Comparison of ENCODE assay signal across 33 mouse cellular contexts in the genomic region with DNA sequence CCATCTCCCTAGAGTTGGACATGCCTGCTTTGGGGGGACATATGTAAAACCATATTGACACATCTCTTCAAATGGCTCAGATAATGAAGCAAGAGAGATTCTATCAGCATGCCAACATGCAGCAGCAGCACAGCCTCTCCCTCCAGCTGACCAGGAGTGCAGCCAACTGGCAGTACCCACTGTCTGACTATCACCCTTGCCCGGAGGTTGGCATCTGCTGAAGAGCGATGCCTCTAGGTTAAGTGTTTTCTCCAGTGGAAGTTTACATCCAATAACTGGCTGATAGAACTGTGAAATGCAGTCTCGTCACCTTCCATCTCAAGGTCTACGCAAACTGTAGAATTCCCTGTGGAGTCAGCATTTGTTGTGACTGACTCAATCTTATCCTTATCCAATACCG. TPM values are rescaled to one million over a fixed set of nuclear protein-coding genes. Genes with fewer than 3 reads are reported as not detected.
A peak's percentile ranks its signal among the peaks of the same experiment; 100 is the strongest.
DNase-seq lines count a peak whose midpoint lies in the region.
"Had no signal": no experiment of that assay in that cellular context is flagged by ENCODE, and none has a peak within 500 bp of the region (broad histone marks: within the 10 kb centered on the region; RNA-seq: fewer than 3 reads in every experiment).

No protein-coding gene starts in this region.

- intact Hi-C loops in left cerebral cortex, postnatal 4 days (cut with DNase I): no loop called here
- intact Hi-C loops in left cerebral cortex, postnatal 14 days (cut with DNase I): no loop called here

- peak; percentile 90 for DNase-seq in heart, adult 11 months
- DNase-seq in heart, postnatal 4 days: no peak
- DNase-seq in left cerebral cortex, postnatal 4 days: peak; percentile 27
- no peak for DNase-seq in left cerebral cortex, postnatal 14 days (ENCODE audit: low spot score in 2 of 2)
- DNase-seq in thymus, postnatal 4 days: peak; percentile 24
- no peak for DNase-seq in thymus, postnatal 14 days
- no peak for DNase-seq in frontal cortex, adult 2 months (ENCODE audit: extremely low spot score in 1 of 2, low spot score in 1 of 2)
- DNase-seq: adrenal gland, postnatal 25 days; cerebellum, adult 18-20 months; cerebellum, postnatal 25 days; forebrain, postnatal 0 days; gastrocnemius, postnatal 10 days; heart, postnatal 36 days; kidney, postnatal 25 days; lung, adult 18-20 months; lung, postnatal 4 days; midbrain, embryonic 14.5 days; right cerebral cortex, adult 18-20 months; right cerebral cortex, postnatal 4 days; thymus, postnatal 36 days had no signal

RNA-seq across cellular contexts. Expression of a gene that starts 1.2 kb away (rescaled TPM):
- 10 to 100 TPM; 12.9 to 19.4 TPM for total RNA-seq in heart, postnatal 4 days (2021)
- total RNA-seq in left cerebral cortex, postnatal 4 days (2021): 1 to 10 TPM; 2.7 to 3.5 TPM
- total RNA-seq in left cerebral cortex, postnatal 14 days (2021): 1 to 10 TPM; 2.2 TPM
- 1.6 TPM in 2 replicates for polyA plus RNA-seq in frontal cortex, adult 2 months (2012; rRNA removed)

RNA-seq across cellular contexts. Expression of a gene that starts 8.3 kb away (rescaled TPM):
- 10 to 100 TPM; 11.6 to 11.8 TPM for total RNA-seq in heart, postnatal 4 days (2021)
- total RNA-seq in left cerebral cortex, postnatal 4 days (2021): 1 to 10 TPM; 1.4 to 1.5 TPM
- total RNA-seq in left cerebral cortex, postnatal 14 days (2021): 1 to 10 TPM in 1 of 2 experiments, under 1 TPM in 1; 0.77 to 1.5 TPM
- polyA plus RNA-seq in frontal cortex, adult 2 months (2012; rRNA removed): 0.67 and 0.82 TPM in 2 replicates

RNA-seq across cellular contexts. Expression of a gene that starts 19.3 kb away (rescaled TPM):
- not detected for total RNA-seq in heart, postnatal 4 days (2021)
- total RNA-seq in left cerebral cortex, postnatal 4 days (2021): not detected
- not detected for total RNA-seq in left cerebral cortex, postnatal 14 days (2021)
- not detected in 2 replicates for polyA plus RNA-seq in frontal cortex, adult 2 months (2012; rRNA removed)
- total RNA-seq: forebrain, postnatal 0 days; gastrocnemius, postnatal 10 days; granulocyte monocyte progenitor cell, adult 5-6 weeks; layer of hippocampus, adult 18-20 months; layer of hippocampus, postnatal 10 days; left cerebral cortex, adult 18-20 months; left cerebral cortex, postnatal 25 days had no signal
- polyA plus RNA-seq: embryonic facial prominence, embryonic 10.5 days; forebrain, embryonic 12.5 days; forebrain, postnatal 0 days; heart, embryonic 14.5 days; hindbrain, embryonic 13.5 days; kidney, embryonic 14.5 days; limb, embryonic 13.5 days; midbrain, embryonic 14.5 days; neural tube, embryonic 11.5 days; stomach, embryonic 15.5 days had no signal

RNA-seq across cellular contexts. Expression of a gene that starts 19.3 kb away (rescaled TPM):
- 1 to 10 TPM; 7.1 to 7.2 TPM for total RNA-seq in heart, postnatal 4 days (2021)
- total RNA-seq in left cerebral cortex, postnatal 4 days (2021): not detected
- total RNA-seq in left cerebral cortex, postnatal 14 days (2021): 1 to 10 TPM in 1 of 2 experiments, not detected in 1; 1.4 TPM
- 0.54 and 2.1 TPM in 2 replicates for polyA plus RNA-seq in frontal cortex, adult 2 months (2012; rRNA removed)
- total RNA-seq: forebrain, postnatal 0 days; layer of hippocampus, postnatal 10 days had no signal
- polyA plus RNA-seq: embryonic facial prominence, embryonic 10.5 days; forebrain, embryonic 12.5 days; forebrain, postnatal 0 days; hindbrain, embryonic 13.5 days; neural tube, embryonic 11.5 days had no signal

RNA-seq across cellular contexts. Expression of a gene that starts 29.7 kb away (rescaled TPM):
- total RNA-seq in heart, postnatal 4 days (2021): 10 to 100 TPM; 62.2 to 64.7 TPM
- 1 to 10 TPM; 6.0 to 6.3 TPM for total RNA-seq in left cerebral cortex, postnatal 4 days (2021)
- total RNA-seq in left cerebral cortex, postnatal 14 days (2021): 1 to 10 TPM; 6.4 to 6.5 TPM
- polyA plus RNA-seq in frontal cortex, adult 2 months (2012; rRNA removed): 4.0 and 4.5 TPM in 2 replicates

Comparison
In these comparisons a context has a peak if more than half of its experiments do, and no peak if none do; other contexts are left out.
1. DNase-seq: peak in heart, adult 11 months (single experiment), left cerebral cortex, postnatal 4 days (single experiment) and thymus, postnatal 4 days (single experiment); none in heart, postnatal 4 days (single experiment), left cerebral cortex, postnatal 14 days (0 of 2), thymus, postnatal 14 days (single experiment) and frontal cortex, adult 2 months (0 of 2).
2. RNA of a gene that starts 8.3 kb away (total RNA-seq): 11.6 to 11.8 TPM in heart, postnatal 4 days; 1.4 to 1.5 TPM in left cerebral cortex, postnatal 4 days and 0.77 to 1.5 TPM in left cerebral cortex, postnatal 14 days; every median in the first group is over 4 times any median in the second.